Mouse (Mus musculus): ENCODE results near the gene Sult2a5.

Gene Sult2a5

GRCm38 (mm10) chr7:13623667-13624066 is at the start of gene Sult2a5:
TSS of gene Sult2a5 (plus strand) at chr7:13623967.
- DNase-seq (ENCODE audit: inconsistent age in 2 of 2, low spot score in 1 of 2): no peak

Measured in adrenal gland, adult (tissue).